Mouse (Mus musculus): ENCODE measurements at regions not wholly inside any gene's neighbourhood (a gene's known extent, or its start where the extent isn't known, plus 50 kb on each side); places are given as distances from the start of the nearest gene placed in this dataset.

DNA sequence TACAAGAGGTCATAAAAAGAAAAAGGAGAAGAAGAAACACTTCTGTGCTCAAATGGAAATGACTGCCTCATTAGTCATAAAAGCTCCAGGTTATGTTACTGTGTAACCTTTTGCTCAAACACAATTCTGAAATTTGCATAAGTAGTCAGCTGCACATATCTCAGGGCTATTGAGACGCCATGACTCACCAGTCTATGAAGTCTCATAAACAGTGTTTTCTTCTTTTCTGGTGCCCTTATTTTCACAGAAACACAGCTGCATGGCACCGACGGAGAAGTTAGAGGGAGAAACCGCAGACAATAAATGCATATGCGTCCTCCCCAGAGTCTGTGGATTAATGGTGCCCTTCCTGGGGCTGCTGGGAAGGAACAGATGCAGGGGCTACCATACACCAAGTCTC is 193.1 kb upstream of the Prkcq start:
- intact Hi-C loops (cut with DNase I), result no loop called here

DNA sequence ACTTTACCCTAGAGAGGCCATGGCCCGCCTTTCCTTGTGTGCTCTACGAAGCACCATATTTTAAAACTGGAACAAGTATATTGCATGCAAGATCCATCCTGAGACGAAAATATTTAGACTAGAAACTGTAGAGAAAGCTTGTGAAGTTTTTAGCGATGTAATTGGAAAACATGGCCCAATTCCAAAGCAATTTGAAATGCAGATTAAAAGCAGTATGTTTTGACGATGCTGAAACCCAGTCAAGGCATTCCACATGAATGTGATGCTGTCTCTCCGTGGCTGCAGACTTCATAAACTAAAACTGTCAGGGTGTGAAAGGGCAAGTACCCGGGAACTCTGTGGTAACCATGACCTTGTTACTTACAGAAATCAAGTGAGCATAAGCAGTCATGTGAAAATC is 185.8 kb upstream of the Prkcq start:
- intact Hi-C loops (cut with DNase I), result no loop called here
- no peak for DNase-seq

More for the DNA sequence above, 193.1 kb upstream of the Prkcq start:
- no peak for DNase-seq

DNA sequence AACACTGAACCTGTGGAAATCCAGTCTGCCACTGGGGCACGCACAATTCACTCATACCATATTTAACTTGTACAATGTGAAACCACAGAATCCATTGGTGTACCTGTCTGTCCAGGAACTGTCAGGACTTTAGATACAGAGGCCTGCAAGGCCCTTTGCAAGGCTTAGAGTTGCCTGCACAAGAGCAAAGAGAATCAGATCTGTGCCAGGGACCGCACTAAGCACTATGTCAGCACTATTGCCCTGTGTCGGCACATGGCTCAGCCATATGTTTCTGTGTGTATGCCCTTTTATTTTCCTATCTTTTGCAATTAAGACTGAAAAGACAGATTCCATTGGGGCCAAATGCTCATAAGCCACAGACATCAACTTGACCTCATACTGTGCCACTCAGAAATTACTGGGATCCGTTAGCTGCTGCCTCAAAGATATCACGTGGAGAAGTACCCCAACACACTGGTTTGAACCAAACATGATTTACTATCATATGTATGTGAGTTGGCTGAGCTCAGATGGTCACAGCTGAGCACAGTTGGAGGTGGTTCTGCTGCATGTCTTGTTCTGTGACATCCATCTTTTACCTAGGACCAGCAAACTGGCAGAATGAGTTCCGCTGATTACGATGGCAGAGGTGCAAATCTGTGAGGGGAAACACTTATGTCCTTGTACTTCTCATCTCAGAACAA is 181.7 kb upstream of the Prkcq start:
- intact Hi-C loops (cut with DNase I), result no loop called here
- no peak for DNase-seq

DNA sequence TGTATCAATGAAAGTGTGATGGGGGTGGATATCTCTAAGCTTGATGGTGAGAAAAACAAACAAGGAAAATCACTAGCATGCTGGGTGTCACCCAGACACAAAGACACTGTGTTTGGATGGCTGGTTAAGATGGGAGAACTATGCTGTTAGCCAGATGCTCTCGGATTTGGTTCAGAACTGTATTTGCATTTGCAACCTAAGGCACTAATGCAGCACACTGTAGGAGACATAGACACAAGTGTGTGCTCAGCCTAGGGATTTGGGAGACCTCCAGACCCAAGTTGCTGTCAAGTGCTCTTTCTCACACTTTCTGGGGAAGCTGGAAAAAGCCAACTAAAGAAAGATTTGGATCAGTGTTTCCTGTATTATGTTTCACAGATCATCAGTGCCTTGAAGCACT is 173.1 kb upstream of the Prkcq start:
- intact Hi-C loops (cut with DNase I), result no loop called here
- no peak for DNase-seq

DNA sequence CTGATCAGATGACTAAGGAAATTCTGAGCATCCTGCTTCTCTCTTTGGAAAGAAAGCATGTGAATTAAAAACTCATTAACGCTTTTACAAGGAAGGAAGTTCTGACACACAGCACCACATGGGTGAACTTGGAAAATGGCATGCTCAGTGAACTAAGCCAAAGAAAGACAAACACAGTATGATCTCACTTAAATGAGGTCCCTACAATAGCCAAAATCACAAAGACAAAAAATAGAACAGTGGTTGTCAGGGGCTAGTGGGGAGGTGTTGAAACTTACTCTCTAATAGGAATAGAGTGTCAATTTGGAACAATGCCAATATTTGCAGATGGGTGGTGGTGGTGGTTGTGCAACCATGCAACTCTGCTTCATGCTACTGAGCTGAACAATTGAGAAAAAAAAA is 172.7 kb upstream of the Prkcq start:
- intact Hi-C loops (cut with DNase I), result no loop called here
- no peak for DNase-seq

DNA sequence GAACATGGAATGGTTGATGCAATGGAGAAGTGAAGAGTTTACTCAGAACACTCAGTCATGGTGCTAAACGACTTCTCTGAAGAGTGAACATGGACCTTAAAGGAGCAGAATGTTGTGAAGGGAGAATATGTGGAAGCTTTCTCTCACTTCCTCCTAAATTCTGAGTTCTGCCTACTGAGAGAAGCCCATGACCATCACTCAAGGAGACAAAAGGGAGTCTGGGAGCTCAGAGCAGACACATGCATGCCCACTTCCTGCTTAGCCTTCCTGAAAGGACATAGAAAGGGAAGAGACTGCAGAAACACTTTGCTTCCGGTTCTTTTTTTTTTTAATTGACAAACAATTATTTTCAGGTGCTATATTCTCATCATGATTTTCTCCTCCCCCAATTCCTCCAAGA is 166.1 kb upstream of the Prkcq start:
- intact Hi-C loops (cut with DNase I), result no loop called here
- DNase-seq, result no peak

DNA sequence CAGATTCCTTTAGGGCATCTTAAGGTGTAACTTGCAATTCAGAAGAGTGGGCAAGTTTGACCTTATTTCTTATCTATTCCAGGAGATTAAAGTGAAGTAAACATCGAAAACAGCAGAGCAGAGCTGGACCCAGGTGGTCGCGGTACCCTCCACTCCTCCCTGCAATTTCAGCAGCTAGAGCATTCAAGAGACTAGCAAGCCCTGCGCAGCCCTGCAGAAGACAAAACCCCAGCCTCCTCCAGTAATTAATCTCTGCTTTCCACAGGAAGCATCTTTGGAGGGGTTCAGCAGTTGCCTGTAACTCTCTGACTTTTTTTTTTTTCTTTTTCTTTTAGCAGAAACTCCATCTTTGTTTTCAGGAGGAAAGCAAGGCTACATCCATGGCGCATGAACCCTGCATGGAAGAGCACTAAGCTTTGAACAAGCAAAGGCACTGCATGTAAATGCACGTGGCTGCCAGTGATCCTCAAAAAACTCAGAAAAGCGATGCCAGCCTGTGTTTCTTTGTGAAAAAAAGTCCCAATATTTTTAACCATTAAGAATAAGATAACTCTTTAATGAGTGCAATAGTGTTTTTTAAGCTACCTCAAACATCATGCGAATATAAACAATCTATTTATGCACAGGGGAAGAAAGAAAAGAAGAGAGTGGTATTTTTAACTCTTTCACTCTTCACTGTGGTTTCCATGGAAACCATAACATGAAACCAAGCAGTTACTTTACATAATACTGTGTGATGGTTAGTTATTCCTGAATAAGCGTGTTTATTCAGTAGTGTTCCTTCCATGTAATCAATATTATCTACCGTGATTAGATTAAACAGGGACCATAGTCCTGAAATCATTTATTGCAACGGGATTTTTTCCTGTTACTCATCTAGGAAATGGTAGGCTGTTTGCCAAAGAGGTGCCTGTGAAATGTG is 160.6 kb upstream of the Prkcq start:
- DNase-seq, result no peak
- intact Hi-C loops (cut with DNase I), result no loop called here

DNA sequence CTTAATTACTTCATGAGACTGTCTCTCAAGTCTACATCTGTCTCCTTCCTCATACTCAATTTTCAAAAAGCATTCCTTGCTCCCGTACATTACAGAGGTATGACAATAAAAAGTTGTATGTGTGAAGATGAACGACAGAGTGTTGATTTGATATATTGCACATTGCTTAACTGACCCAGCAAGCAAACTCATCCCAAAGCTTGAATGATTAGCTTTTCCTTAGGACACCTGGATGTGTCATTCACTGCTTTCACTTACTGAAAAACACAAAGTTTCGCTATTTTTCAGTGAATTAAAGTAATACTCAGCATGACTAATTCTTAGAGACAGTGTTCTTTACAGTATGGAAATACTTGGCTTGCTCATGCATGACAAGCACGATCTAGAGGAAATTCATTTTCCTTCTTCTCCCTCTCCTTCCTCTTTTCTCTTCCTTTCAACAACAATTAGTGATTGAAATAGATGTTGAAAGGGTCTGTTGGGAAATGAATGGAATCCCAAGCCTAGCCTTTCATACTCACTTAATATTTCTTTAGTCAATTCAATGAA is 159.5 kb upstream of the Prkcq start:
- no peak for DNase-seq
- intact Hi-C loops (cut with DNase I), result no loop called here

DNA sequence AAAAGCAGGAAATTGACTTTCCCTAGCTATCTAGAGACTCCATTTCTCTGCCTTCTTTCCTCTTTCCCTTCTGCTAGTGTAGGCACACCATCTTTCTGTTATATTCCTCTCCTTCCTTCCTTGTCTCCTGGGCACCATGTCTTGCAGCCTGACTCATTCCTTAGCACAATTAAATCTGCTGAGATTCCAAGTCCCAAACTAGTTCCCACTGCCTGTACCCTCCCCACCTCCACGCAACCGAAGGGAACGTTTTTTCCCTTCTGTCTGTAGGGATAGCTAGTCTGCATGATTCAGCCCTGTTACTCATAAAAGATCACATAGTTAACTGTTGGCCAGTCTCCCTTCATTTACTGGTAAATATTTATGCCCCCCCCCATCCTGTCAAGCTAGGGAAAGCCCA is 158.8 kb upstream of the Prkcq start:
- DNase-seq, result no peak
- intact Hi-C loops (cut with DNase I), result no loop called here

DNA sequence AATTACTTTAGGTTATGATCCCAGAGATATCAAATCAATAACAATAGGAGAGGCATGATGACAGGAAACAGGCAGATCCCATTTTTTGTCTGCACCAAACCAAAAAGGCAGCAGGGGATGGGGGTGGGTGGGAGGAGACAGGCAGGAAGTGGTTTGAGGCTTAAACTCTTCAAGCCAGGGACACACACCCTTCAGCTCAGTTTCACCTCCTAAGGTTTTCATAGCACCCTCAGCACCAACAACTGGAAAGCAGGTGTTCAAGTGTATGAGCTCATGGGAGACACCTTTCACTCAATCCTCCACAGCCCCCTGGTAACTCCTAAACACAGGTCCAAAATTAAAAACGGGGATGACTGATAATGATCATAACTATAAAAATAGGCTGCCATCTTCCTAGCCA is 155.5 kb upstream of the Prkcq start:
- intact Hi-C loops (cut with DNase I), result no loop called here
- DNase-seq, result no peak

DNA sequence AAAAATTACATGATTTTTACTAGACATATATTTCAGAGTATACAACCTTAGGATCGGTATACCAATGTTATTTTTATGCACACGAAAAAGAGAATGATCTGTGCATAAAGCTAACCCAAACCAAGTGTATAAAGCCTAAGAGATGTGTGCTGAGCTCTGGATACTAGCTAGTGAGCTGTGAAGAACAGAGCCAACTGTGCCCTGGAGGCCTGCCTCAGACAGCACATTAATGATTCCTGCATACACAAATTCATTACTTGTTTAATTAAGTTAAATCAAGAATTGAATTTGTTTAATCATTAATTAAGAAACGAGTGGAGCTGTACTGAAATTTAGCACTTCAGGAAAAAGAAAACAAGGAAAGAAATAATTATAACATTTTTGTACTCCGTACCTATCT is 139.0 kb upstream of the Prkcq start:
- intact Hi-C loops (cut with DNase I), result no loop called here
- DNase-seq, result no peak

DNA sequence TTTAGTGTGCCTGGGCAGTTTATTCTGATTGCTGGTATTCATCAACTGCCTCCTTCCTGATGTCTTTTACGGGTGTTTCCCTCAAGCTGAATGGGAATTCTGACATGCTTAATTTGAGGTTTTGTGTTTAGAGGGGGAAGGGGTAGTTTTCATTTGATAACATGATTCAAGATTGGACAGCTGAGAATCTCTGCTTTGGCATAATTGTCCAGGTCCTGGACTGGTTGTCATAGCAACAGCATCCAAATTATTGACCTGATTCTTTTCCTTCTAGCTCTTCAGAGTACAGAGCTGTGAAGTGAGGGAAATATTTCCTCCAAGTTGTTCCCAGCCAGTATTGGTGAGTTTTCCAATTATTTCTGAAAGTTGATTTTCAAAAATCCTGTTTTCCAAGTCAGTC is 137.7 kb upstream of the Prkcq start:
- no peak for DNase-seq
- intact Hi-C loops (cut with DNase I), result no loop called here

DNA sequence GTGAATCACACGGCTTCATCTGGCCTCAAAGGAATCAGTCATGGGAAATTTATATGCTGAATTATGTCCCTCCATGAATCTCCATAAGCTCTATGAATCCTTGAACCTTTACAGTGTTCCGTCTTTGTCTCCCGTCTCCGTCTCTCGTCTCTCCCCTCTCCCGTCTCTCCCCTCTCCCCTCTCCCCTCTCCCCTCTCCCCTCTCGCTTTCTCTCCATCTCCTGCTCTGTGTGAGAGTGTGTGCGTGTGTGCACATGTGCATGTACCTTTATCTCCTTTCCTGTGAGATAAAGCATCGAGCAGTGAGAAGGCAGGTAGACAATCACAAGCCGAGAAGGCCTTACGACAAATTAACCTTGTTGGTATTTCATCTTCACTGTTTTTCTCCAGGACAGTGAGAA is 134.6 kb upstream of the Prkcq start:
- no peak for DNase-seq
- intact Hi-C loops (cut with DNase I), result no loop called here

DNA sequence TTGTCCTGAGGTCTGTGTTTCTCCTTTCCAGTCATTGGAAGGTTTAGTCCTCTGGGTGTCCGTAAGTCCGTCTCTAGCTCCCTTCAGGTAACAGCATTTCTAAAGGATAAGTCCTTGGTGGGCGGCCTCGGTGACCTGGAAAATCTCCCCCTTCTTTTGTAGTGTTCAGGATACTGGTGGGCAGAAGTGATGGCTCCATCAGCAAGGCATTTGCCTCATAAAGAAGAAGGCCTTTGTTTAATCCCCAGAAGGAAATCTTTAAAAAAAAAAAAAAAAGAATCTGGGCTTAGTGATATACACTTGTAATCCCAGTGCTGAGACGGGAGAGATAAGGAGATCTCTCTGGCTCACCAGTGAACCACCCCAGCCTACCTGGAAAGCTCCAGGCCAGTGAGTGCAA is 133.5 kb upstream of the Prkcq start:
- intact Hi-C loops (cut with DNase I), result no loop called here
- DNase-seq, result no peak

DNA sequence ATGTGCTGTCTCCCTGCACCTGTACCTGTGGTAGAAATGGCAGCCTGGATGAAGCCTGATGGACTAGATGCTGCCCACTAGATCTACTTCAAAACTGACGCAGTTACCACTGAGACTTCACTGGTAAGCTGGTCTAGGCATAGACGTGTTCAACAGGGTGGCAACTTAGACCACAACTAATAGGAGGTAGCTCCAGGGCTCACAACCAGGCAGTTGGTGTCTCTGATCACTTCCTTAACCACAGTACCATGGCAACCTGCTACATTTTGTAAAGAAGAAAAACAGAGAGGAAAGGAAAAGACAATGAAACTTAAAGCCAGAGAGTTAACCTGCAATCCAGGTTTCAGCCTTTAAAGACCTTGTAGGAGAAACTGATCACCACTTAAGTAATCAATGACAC is 131.9 kb upstream of the Prkcq start:
- intact Hi-C loops (cut with DNase I), result no loop called here
- no peak for DNase-seq

DNA sequence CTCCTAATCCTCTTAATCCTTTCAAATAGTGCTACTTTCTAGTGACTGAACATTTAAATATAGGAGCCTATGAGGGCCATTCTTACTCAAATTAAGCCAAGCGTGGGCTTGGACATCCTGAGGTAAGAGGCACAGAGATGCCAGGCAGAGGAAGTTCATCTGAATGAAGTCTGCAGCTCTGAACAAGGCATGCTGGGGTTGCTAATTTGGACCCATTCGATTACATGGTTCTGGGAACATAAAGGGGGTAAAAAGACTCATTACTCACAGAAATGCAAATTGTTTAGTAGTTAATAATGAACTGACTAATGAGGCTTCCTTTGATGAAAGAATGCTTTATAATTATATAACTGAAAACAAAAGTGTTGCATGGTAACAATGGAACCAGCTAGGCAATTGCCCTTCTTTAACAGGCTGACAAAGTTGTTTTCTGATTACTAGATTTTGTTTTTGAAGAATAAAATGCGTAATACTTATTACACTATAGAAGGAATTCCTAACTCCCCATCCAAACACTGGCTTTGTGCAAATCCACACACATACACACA is 127.1 kb upstream of the Prkcq start:
- intact Hi-C loops (cut with DNase I), result no loop called here
- DNase-seq, result no peak

DNA sequence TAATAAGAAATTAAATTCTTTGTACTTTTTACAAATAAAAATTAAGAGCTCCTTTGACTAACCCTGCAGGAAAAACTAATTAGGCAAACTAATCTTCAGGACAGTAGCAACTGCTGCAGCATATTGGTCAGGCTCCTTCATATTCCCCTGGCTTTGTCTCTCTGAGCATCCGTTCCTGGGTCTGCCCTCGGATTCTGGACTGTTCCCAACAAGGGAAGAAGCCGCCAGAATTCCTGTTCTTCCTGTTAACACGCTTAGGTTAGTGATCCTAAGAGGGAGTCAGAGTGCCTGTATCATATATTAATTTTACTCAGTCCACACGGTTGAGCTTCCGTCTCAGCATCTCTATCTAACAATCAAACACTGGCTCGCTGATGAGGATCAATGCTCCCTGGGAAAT is 120.3 kb upstream of the Prkcq start:
- intact Hi-C loops (cut with DNase I), result no loop called here
- DNase-seq, result no peak

DNA sequence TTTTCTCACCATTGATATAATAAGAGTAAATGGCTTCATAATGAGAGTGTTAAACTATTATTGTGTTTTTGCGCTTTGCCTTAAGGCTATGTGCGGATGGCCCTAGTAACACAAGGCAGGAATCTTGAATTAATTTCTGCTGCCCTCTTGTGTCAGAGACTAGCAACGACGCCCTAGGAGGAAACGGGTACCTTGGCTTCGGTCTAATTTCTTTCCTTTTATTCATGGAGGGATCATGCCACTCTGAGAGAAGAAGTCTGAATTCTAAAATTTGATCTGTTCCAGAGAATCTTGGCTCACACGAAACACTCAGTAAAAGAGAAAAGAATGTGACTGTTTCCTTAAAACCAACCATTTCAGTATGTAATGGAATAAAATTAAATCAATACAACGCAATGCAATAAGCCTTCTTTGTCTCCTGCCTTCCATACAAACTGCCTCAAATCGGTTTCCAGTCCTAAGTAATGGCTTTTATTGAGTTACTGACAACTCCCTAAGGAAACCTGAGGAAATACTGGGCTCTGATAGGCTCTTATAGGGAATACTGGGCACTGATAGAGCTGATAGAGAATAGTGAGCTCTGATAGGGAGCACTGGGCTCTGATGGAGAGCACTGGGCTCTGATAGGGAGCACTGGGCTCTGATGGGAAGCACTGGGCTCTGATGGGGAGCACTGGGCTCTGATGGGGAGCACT is 112.0 kb upstream of the Prkcq start:
- intact Hi-C loops (cut with DNase I), result loop anchor here (2.0 kb wide), 1 partner anchor 275 kb away; no protein-coding TSS in a partner anchor
- no peak for DNase-seq

DNA sequence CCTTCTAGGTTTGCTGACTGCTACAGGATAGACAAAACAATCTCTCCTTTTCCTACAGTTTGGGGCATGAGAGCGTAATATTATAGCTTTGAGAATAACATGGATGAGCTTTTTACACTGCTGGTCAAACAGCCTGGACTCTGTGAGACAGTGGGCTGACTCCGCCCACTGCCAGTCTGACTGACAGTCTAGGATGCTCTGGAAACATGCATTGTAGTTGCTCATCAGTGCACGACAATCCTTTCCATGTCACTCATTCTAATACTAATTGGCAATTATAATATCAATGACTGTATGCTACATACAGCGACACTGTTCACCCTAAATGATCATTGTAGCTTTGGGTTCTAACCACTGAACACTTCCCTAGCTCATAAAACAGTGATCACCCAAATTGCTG is 104.5 kb upstream of the Prkcq start:
- no peak for DNase-seq
- intact Hi-C loops (cut with DNase I), result no loop called here

DNA sequence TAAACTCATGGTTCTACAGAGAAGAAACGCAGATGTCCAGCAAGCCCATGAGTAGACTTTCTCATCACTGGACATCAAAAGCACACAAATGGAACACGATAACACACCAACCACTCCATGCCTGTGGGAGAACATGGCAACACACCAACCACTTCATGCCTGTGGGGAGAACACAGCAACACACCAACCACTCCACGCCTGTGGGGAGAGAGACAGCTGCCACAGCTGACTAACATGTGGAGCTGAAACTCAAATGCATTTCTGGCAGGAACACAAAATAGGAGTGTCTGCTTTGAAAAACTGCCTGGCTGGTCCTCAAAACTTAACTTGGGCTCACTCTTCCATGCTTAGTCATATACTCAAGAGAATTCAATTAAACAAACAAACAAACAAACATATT is 88.4 kb upstream of the Prkcq start:
- intact Hi-C loops (cut with DNase I), result no loop called here
- DNase-seq, result no peak

DNA sequence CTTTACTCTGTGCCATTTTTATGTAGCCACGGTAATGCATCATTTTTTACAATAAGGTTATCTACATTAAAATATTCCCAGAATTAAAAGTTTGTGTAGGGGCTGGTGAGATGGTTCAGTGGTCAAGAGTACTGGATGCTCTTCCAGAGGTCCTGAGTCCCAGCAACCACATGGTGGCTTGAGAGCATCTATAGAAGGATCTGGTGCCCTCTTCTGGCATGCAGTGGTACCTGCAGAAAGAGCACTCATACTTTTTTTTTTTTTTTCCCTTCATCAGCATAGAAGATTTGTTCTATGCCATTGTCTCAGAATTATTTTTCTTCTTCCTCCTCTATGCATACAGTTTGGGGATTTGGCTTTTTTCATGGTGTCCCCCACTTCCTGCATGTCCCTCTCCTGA is 84.9 kb upstream of the Prkcq start:
- intact Hi-C loops (cut with DNase I), result no loop called here
- no peak for DNase-seq
